Mouse (Mus musculus): ENCODE data around the gene Rhcg. TPM values are rescaled to one million over a fixed set of nuclear protein-coding genes. Genes with fewer than 3 reads are reported as not detected.
A peak's percentile ranks its signal among the peaks of the same experiment; 100 is the strongest.

Rhcg gene
- total and polyA plus RNA-seq, 2 experiments from 2014 or later = 0.68 to 4.0 TPM

DNA sequence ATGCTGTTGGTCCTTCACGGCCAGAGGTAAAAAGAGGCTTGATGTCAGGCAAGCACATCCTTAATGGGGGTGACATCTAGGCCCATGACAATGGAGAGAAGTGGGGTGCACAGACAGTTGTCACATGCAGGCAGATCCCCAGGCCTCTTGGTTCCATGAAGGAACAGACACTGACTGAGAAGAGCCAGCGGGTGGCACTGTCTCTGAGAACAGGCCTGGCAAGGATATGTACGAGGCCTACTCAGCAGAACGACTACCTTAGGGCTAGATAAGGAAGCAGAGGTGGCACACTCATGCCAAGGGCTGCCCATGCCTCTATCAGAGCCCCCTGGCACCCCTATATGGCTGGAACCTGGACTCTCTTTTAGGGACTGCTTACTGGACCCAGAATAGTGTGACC is 2.0 kb upstream of the Rhcg start:
- Histone ChIP-seq H3K27ac (no peak overlapping the region), H3K36me3 (ENCODE audit: insufficient read depth, low read length) (no peaks in the 10 kb centered on the region), H3K9ac (replicated peaks; ENCODE audit: low read length) (no peak overlapping the region), H3K27me3 (ENCODE audit: insufficient read depth, low read length) (peaks cover 27% of the 10 kb centered on the region), H3K4me1 (ENCODE audit: insufficient read depth, low read length) (no peaks in the 10 kb centered on the region), H3K4me3 (ENCODE audit: low read length) (no peak overlapping the region), H3K4me2 (ENCODE audit: low read depth, low read length) (no peak overlapping the region), H3K9me3 (ENCODE audit: low read length) (no peaks in the 10 kb centered on the region)
- WGBS = 70% methylated on average over 4 of the region's 4 CpGs
- ATAC-seq = no peak
- no peak for DNase-seq (ENCODE audit: low spot score)
- TF ChIP-seq CTCF (IDR thresholded peaks at IDR 0.05; ENCODE audit: low read depth) = 0 out of 2 replicates have a peak, but pooled peaks have one; percentile 24

GRCm38 (mm10) chr7:79615941-79616340 is 1.5 kb downstream of the Rhcg start:
- Histone ChIP-seq H3K4me2 (ENCODE audit: low read depth, low read length) (no peak overlapping the region), H3K4me1 (ENCODE audit: insufficient read depth, low read length) (no peaks in the 10 kb centered on the region), H3K9me3 (ENCODE audit: low read length) (no peaks in the 10 kb centered on the region), H3K9ac (replicated peaks; ENCODE audit: low read length) (no peak overlapping the region), H3K27me3 (ENCODE audit: insufficient read depth, low read length) (peaks cover 27% of the 10 kb centered on the region), H3K27ac (no peak overlapping the region), H3K4me3 (ENCODE audit: low read length) (no peak overlapping the region), H3K36me3 (ENCODE audit: insufficient read depth, low read length) (no peaks in the 10 kb centered on the region)
- TF ChIP-seq CTCF (IDR thresholded peaks at IDR 0.05; ENCODE audit: low read depth) = no peak
- ATAC-seq (no peak), DNase-seq (ENCODE audit: low spot score) (no peak)
- 55% methylated on average over 1 of the region's 1 CpGs for WGBS

GRCm38 (mm10) chr7:79615008-79615407 is 2.4 kb downstream of the Rhcg start:
- ATAC-seq (no peak), DNase-seq (ENCODE audit: low spot score) (no peak)
- no peak for TF ChIP-seq CTCF (IDR thresholded peaks at IDR 0.05; ENCODE audit: low read depth)
- Histone ChIP-seq H3K9me3 (ENCODE audit: low read length) (no peaks in the 10 kb centered on the region), H3K4me1 (ENCODE audit: insufficient read depth, low read length) (no peaks in the 10 kb centered on the region), H3K27me3 (ENCODE audit: insufficient read depth, low read length) (peaks cover 27% of the 10 kb centered on the region), H3K27ac (no peak overlapping the region), H3K9ac (replicated peaks; ENCODE audit: low read length) (no peak overlapping the region), H3K4me2 (ENCODE audit: low read depth, low read length) (no peak overlapping the region), H3K36me3 (ENCODE audit: insufficient read depth, low read length) (no peaks in the 10 kb centered on the region), H3K4me3 (ENCODE audit: low read length) (no peak overlapping the region)
- 82% methylated on average over 4 of the region's 4 CpGs for WGBS

DNA sequence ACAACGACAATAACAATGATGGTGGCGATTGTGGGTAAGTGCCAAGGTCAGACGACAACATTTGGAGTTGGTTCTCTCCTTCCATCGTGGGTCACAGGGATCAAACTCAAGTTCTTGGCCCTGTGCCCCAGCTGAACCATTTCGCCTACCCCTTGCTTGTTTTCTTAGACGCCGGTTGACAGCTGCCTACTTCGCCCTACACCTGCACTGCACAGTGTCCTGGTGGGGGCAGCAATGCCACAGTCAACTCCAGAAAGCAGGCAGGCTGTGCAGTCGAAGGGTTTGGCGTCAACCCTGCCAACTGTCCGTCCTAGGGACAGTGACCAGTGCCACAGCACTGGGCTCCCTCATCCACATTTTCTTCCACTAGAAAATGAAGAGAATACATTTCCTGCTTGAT is 4.1 kb downstream of the Rhcg start:
- 52% methylated on average over 11 of the region's 11 CpGs for WGBS
- Histone ChIP-seq H3K9ac (replicated peaks; ENCODE audit: low read length) (no peak overlapping the region), H3K4me1 (ENCODE audit: insufficient read depth, low read length) (no peaks in the 10 kb centered on the region), H3K9me3 (ENCODE audit: low read length) (no peaks in the 10 kb centered on the region), H3K27me3 (ENCODE audit: insufficient read depth, low read length) (peaks cover 24% of the 10 kb centered on the region), H3K4me2 (ENCODE audit: low read depth, low read length) (no peak overlapping the region), H3K4me3 (ENCODE audit: low read length) (no peak overlapping the region), H3K36me3 (ENCODE audit: insufficient read depth, low read length) (no peaks in the 10 kb centered on the region), H3K27ac (no peak overlapping the region)
- no peak for ATAC-seq
- TF ChIP-seq CTCF (IDR thresholded peaks at IDR 0.05; ENCODE audit: low read depth) = no peak
- DNase-seq (ENCODE audit: low spot score) = no peak

GRCm38 (mm10) chr7:79612783-79613182 is 4.7 kb downstream of the Rhcg start:
- H3K27me3 ChIP-seq (ENCODE audit: insufficient read depth, low read length) = peaks cover 18% of the 10 kb centered on the region
- WGBS = 14% methylated on average over 6 of the region's 6 CpGs
- DNase-seq (ENCODE audit: low spot score) = peak; percentile 76
- no peaks in the 10 kb centered on the region for H3K9me3 ChIP-seq (ENCODE audit: low read length)
- no peaks in the 10 kb centered on the region for H3K4me1 ChIP-seq (ENCODE audit: insufficient read depth, low read length)
- no peak overlapping the region for H3K9ac ChIP-seq (replicated peaks; ENCODE audit: low read length)
- H3K4me3 ChIP-seq (ENCODE audit: low read length) = no peak overlapping the region
- no peaks in the 10 kb centered on the region for H3K36me3 ChIP-seq (ENCODE audit: insufficient read depth, low read length)
- H3K4me2 ChIP-seq (ENCODE audit: low read depth, low read length) = no peak overlapping the region
- TF ChIP-seq CTCF (IDR thresholded peaks at IDR 0.05; ENCODE audit: low read depth) = peak; percentile 79
- peak; percentile 58 for ATAC-seq
- no peak overlapping the region for H3K27ac ChIP-seq

DNA sequence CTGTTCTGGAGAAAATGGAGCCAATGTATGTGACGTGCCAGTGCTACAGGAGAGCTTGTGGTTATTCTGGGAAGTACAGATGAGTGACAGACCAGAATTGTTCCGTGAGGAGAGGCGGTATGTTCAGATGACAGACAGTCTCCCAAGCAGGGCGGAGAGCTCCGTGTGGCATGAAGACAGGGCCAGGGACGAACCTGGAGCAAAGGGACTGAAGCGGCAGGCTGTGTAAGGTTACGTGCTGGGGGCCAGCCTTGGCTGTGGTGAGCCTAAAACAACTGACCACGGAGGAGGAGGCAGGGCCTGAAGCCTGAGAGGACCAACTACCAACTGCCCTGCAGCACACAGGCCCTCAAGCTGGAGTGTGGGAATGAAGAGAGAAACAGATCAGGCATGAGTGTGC is 5.6 kb downstream of the Rhcg start:
- Histone ChIP-seq H3K9ac (replicated peaks; ENCODE audit: low read length) (no peak overlapping the region), H3K4me3 (ENCODE audit: low read length) (no peak overlapping the region), H3K4me2 (ENCODE audit: low read depth, low read length) (no peak overlapping the region), H3K36me3 (ENCODE audit: insufficient read depth, low read length) (no peaks in the 10 kb centered on the region), H3K9me3 (ENCODE audit: low read length) (no peaks in the 10 kb centered on the region), H3K4me1 (ENCODE audit: insufficient read depth, low read length) (no peaks in the 10 kb centered on the region), H3K27ac (no peak overlapping the region), H3K27me3 (ENCODE audit: insufficient read depth, low read length) (peaks cover 9% of the 10 kb centered on the region; the same call in 1 of the 2 replicates)
- DNase-seq (ENCODE audit: low spot score) (no peak), ATAC-seq (no peak)
- TF ChIP-seq CTCF (IDR thresholded peaks at IDR 0.05; ENCODE audit: low read depth) = 0 out of 2 replicates have a peak, but pooled peaks have one; percentile 7
- 61% methylated on average over 9 of the region's 9 CpGs for WGBS

DNA sequence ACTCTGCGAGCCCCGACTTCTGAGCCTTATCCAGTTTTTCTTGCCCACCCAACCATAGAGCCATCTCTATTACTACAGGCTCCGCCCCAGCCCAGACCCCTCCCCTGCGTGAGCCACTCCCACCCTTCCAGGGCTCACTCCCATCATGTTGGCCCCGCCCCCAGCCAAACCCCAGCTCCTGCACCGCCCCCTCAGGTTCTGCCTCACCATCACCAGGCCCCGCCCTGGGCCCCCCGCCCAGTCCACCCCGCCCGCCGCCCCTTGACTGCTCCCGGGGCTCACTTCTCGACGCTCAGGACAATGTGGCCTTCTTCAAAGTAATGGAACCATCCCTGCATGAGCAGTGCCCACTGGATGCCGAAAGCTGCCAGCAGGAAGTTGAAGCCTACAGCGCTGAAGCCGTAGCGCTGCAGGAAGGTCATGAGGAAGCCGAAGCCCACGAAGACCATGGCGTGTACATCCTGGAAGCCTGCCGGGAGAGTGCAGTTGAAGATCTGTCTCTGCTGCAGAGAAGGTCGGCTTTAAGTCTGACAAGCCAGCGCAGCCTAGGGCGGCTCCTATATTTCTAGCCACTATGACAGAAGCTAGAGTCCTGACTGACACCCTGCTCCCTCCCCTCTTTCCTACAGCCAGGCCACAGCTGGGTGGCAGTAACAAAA is 10.1 kb downstream of the Rhcg start:
- Histone ChIP-seq H3K36me3 (ENCODE audit: insufficient read depth, low read length) (no peaks in the 10 kb centered on the region), H3K9me3 (ENCODE audit: low read length) (no peaks in the 10 kb centered on the region), H3K4me1 (ENCODE audit: insufficient read depth, low read length) (no peaks in the 10 kb centered on the region), H3K9ac (replicated peaks; ENCODE audit: low read length) (no peak overlapping the region), H3K4me2 (ENCODE audit: low read depth, low read length) (peak overlapping the region; percentile 51), H3K27me3 (ENCODE audit: insufficient read depth, low read length) (no peaks in the 10 kb centered on the region), H3K4me3 (ENCODE audit: low read length) (peak overlapping the region; percentile 17), H3K27ac (no peak overlapping the region)
- ATAC-seq = peak; percentile 80
- 2% methylated on average over 25 of the region's 25 CpGs for WGBS
- peak; percentile 62 for DNase-seq (ENCODE audit: low spot score)
- no peak for TF ChIP-seq CTCF (IDR thresholded peaks at IDR 0.05; ENCODE audit: low read depth)

Measured in hindbrain, postnatal 0 days (tissue).